Mouse (Mus musculus): ENCODE results near the gene Gm36245. TPM values are rescaled to one million over a fixed set of nuclear protein-coding genes. Genes with fewer than 3 reads are reported as not detected.
"Not testable (repeated sequence)": the region's sequence is repeated elsewhere in the genome, so short reads cannot be mapped to it uniquely, and the experiment has no call there.

Gene Gm36245
- polyA plus RNA-seq, 1 experiment from 2014 or later, result not detected

GRCm38 (mm10) chr15:77588981-77589380, 10.1 kb upstream of the Gm36245 start:
- H3K27me3 ChIP-seq (ENCODE audit: insufficient read depth, low read length), result no peaks in the 10 kb centered on the region
- ATAC-seq (replicated peaks; ENCODE audit: low FRiP score, low read depth) (no peak), DNase-seq (ENCODE audit: low spot score) (no peak)
- no peak for TF ChIP-seq CTCF (IDR thresholded peaks at IDR 0.05; ENCODE audit: low read depth)
- no peak overlapping the region for H3K9ac ChIP-seq (ENCODE audit: low read depth, low read length)
- no peaks in the 10 kb centered on the region for H3K4me1 ChIP-seq (replicated peaks; ENCODE audit: insufficient read depth, low read length)
- no peaks in the 10 kb centered on the region for H3K9me3 ChIP-seq (replicated peaks; ENCODE audit: low read length)
- no peaks in the 10 kb centered on the region for H3K36me3 ChIP-seq (ENCODE audit: insufficient read depth, low read length)
- H3K27ac ChIP-seq, result no peak overlapping the region
- no peak overlapping the region for H3K4me2 ChIP-seq (ENCODE audit: low read length)
- no peak overlapping the region for H3K4me3 ChIP-seq (replicated peaks; ENCODE audit: low read depth, low read length)

- Histone ChIP-seq H3K9ac (ENCODE audit: low read depth, low read length) (no peak overlapping the region), H3K27me3 (ENCODE audit: insufficient read depth, low read length) (no peaks in the 10 kb centered on the region), H3K4me1 (replicated peaks; ENCODE audit: insufficient read depth, low read length) (no peaks in the 10 kb centered on the region), H3K4me2 (ENCODE audit: low read length) (no peak overlapping the region), H3K4me3 (replicated peaks; ENCODE audit: low read depth, low read length) (no peak overlapping the region), H3K9me3 (replicated peaks; ENCODE audit: low read length) (no peaks in the 10 kb centered on the region), H3K27ac (no peak overlapping the region), H3K36me3 (ENCODE audit: insufficient read depth, low read length) (no peaks in the 10 kb centered on the region)
- peak; percentile 54 for DNase-seq (ENCODE audit: low spot score)
- no peak for TF ChIP-seq CTCF (IDR thresholded peaks at IDR 0.05; ENCODE audit: low read depth)
- ATAC-seq (replicated peaks; ENCODE audit: low FRiP score, low read depth), result peak; percentile 49; the same call in 1 of the 2 replicates
- WGBS, result 62% methylated on average over 2 of the region's 2 CpGs
These were observed 8.2 kb upstream of the Gm36245 start for GRCm38 (mm10) chr15:77590881-77591280.

DNA sequence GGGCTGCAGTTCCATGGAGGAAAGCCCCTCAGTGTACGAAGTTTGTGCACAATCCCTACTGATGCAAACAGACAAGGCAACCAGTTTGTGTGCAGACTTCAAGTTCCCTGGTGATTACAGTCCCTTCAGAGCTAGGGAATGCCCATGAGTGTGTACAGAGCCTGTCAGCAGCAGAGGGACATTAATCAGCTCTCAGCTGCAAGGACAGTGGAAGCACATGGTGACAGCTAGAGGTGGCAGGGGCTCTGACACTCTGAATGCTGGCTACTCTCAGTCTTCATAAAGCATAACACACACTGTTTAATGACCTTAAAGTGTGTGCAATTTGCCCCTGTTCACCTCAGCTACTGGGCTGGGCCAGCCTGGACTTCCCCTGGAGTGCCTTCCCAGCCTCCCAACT, 5.5 kb upstream of the Gm36245 start:
- no peak for TF ChIP-seq CTCF (IDR thresholded peaks at IDR 0.05; ENCODE audit: low read depth)
- H3K27ac ChIP-seq, result no peak overlapping the region
- no peak overlapping the region for H3K4me3 ChIP-seq (replicated peaks; ENCODE audit: low read depth, low read length)
- WGBS, result 74% methylated on average over 1 of the region's 1 CpGs
- DNase-seq (ENCODE audit: low spot score) (no peak), ATAC-seq (replicated peaks; ENCODE audit: low FRiP score, low read depth) (no peak)
- H3K9me3 ChIP-seq (replicated peaks; ENCODE audit: low read length), result no peaks in the 10 kb centered on the region
- H3K4me2 ChIP-seq (ENCODE audit: low read length), result no peak overlapping the region
- H3K27me3 ChIP-seq (ENCODE audit: insufficient read depth, low read length), result no peaks in the 10 kb centered on the region
- H3K4me1 ChIP-seq (replicated peaks; ENCODE audit: insufficient read depth, low read length), result no peaks in the 10 kb centered on the region
- H3K36me3 ChIP-seq (ENCODE audit: insufficient read depth, low read length), result no peaks in the 10 kb centered on the region
- no peak overlapping the region for H3K9ac ChIP-seq (ENCODE audit: low read depth, low read length)

GRCm38 (mm10) chr15:77595961-77596360, 3.1 kb upstream of the Gm36245 start, which contains the start of gene Apol10b:
TSS of gene Apol10b (minus strand) at chr15:77596125.
- no peak within 1 kb of the TSS for H3K4me2 ChIP-seq (ENCODE audit: low read length)
- no peaks in the 10 kb centered on the region for H3K27me3 ChIP-seq (ENCODE audit: insufficient read depth, low read length)
- no peaks in the 10 kb centered on the region for H3K36me3 ChIP-seq (ENCODE audit: insufficient read depth, low read length)
- no peaks in the 10 kb centered on the region for H3K4me1 ChIP-seq (replicated peaks; ENCODE audit: insufficient read depth, low read length)
- H3K4me3 ChIP-seq (replicated peaks; ENCODE audit: low read depth, low read length), result no peak within 1 kb of the TSS
- DNase-seq (ENCODE audit: low spot score), result no peak
- no peak within 1 kb of the TSS for H3K9ac ChIP-seq (ENCODE audit: low read depth, low read length)
- WGBS, result 58% methylated on average over 5 of the region's 5 CpGs
- H3K27ac ChIP-seq, result no peak within 1 kb of the TSS
- no peak for ATAC-seq (replicated peaks; ENCODE audit: low FRiP score, low read depth)
- no peak for TF ChIP-seq CTCF (IDR thresholded peaks at IDR 0.05; ENCODE audit: low read depth)
- H3K9me3 ChIP-seq (replicated peaks; ENCODE audit: low read length), result no peaks in the 10 kb centered on the region

DNA sequence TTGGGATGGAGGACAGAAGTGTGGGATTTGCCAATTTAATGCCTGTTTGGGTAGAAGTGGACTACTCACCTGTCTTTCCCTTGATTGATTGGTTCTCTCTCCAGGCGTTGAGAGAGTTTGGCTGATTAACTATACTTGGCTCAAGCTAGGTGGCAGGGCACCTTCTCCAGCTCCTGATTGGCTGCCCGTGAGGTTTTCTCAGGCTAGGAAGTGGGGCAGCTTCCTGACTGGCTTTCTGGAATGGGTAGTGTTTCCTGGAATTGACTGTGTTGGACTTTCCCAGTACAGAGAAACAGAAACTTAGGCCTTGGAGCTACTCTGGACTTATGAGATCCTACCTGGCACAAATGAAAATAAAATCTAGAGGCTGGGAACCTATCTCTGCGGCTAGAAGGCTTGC, 629 bp upstream of the Gm36245 start:
- ATAC-seq (replicated peaks; ENCODE audit: low FRiP score, low read depth) (no peak), DNase-seq (ENCODE audit: low spot score) (peak; percentile 13)
- Histone ChIP-seq H3K9me3 (replicated peaks; ENCODE audit: low read length) (no peaks in the 10 kb centered on the region), H3K4me1 (replicated peaks; ENCODE audit: insufficient read depth, low read length) (no peaks in the 10 kb centered on the region), H3K4me3 (replicated peaks; ENCODE audit: low read depth, low read length) (no peak overlapping the region), H3K9ac (ENCODE audit: low read depth, low read length) (no peak overlapping the region), H3K36me3 (ENCODE audit: insufficient read depth, low read length) (no peaks in the 10 kb centered on the region), H3K27ac (no peak overlapping the region), H3K4me2 (ENCODE audit: low read length) (no peak overlapping the region), H3K27me3 (ENCODE audit: insufficient read depth, low read length) (no peaks in the 10 kb centered on the region)
- WGBS, result 54% methylated on average over 3 of the region's 3 CpGs
- no peak for TF ChIP-seq CTCF (IDR thresholded peaks at IDR 0.05; ENCODE audit: low read depth)

DNA sequence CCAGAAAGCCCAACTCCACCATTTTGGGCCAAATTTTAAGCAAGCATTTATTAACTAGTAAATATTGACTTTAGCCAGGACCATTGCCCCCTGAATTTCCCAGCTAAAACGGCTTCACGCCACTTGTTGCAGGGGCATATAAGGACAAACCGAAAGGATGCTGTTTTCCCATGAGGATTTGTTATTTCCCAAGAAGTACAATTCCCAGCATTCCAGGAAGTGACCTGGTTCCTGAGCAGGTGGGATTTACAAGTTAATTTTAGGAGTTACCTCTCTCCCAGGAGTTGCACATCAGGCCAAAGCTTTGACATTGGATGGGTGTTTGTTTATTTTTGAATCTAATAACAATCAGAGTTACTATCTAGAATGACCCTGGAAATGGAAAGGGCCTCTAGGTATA, 7.0 kb downstream of the Gm36245 start:
- H3K36me3 ChIP-seq (ENCODE audit: insufficient read depth, low read length), result no peaks in the 10 kb centered on the region
- H3K27me3 ChIP-seq (ENCODE audit: insufficient read depth, low read length), result no peaks in the 10 kb centered on the region
- H3K27ac ChIP-seq, result no peak overlapping the region
- DNase-seq (ENCODE audit: low spot score) (no peak), ATAC-seq (replicated peaks; ENCODE audit: low FRiP score, low read depth) (no peak)
- no peak overlapping the region for H3K4me3 ChIP-seq (replicated peaks; ENCODE audit: low read depth, low read length)
- no peak overlapping the region for H3K4me2 ChIP-seq (ENCODE audit: low read length)
- TF ChIP-seq CTCF (IDR thresholded peaks at IDR 0.05; ENCODE audit: low read depth), result no peak
- H3K9ac ChIP-seq (ENCODE audit: low read depth, low read length), result no peak overlapping the region
- H3K4me1 ChIP-seq (replicated peaks; ENCODE audit: insufficient read depth, low read length), result no peaks in the 10 kb centered on the region
- WGBS, result 90% methylated on average over 3 of the region's 3 CpGs
- H3K9me3 ChIP-seq (replicated peaks; ENCODE audit: low read length), result no peaks in the 10 kb centered on the region

DNA sequence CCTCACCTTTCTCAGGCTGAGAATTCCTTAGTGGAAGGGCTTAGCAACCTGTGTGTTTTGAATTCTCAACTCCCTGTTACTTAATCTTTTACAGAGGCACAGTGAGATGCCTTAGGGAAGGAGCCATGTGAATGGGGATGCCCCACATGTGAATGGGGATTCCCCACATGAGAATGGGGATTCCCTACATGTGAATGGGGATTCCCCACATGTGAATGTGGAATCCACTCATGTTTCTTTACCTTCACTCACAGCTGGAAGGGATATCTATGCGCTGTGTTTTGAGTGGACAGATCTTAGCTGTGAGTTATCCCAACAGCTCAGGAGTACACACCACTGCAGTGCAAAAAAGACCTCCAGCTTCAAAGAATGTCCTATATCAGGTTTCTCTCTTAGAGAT, 25.7 kb downstream of the Gm36245 start:
- Histone ChIP-seq H3K9ac (ENCODE audit: low read depth, low read length) (no peak overlapping the region), H3K36me3 (ENCODE audit: insufficient read depth, low read length) (no peaks in the 10 kb centered on the region), H3K27me3 (ENCODE audit: insufficient read depth, low read length) (no peaks in the 10 kb centered on the region), H3K4me1 (replicated peaks; ENCODE audit: insufficient read depth, low read length) (no peaks in the 10 kb centered on the region), H3K27ac (no peak overlapping the region), H3K9me3 (replicated peaks; ENCODE audit: low read length) (no peaks in the 10 kb centered on the region), H3K4me3 (replicated peaks; ENCODE audit: low read depth, low read length) (no peak overlapping the region), H3K4me2 (ENCODE audit: low read length) (no peak overlapping the region)
- DNase-seq (ENCODE audit: low spot score), result no peak
- 74% methylated on average over 1 of the region's 1 CpGs for WGBS
- TF ChIP-seq CTCF (IDR thresholded peaks at IDR 0.05; ENCODE audit: low read depth), result no peak
- no peak for ATAC-seq (replicated peaks; ENCODE audit: low FRiP score, low read depth)

DNA sequence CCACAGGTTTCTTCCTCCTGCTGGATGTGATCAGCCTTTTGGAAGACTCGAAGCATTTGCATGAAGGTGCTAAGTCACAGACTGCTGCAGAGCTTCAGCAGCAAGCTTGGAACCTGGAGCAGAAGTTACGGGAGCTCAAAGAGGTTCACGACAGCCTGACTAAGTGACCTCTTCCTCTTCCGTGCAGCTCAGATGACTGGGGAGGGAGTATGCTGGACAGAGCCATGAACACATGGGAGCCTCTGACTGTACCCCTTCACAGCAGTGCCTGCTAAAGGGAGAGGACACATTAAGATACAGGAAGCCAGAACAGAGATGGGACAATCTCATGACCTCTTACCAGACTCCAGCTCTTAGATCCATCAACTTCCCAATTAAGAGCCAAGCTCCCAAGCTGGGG, 27.4 kb downstream of the Gm36245 start:
- ATAC-seq (replicated peaks; ENCODE audit: low FRiP score, low read depth); H3K27ac ChIP-seq; H3K27me3 ChIP-seq (ENCODE audit: insufficient read depth, low read length); H3K4me2 ChIP-seq (ENCODE audit: low read length); H3K9ac ChIP-seq (ENCODE audit: low read depth, low read length); H3K4me1 ChIP-seq (replicated peaks; ENCODE audit: insufficient read depth, low read length); DNase-seq (ENCODE audit: low spot score); H3K9me3 ChIP-seq (replicated peaks; ENCODE audit: low read length); H3K4me3 ChIP-seq (replicated peaks; ENCODE audit: low read depth, low read length); H3K36me3 ChIP-seq (ENCODE audit: insufficient read depth, low read length): not testable (repeated sequence)
- WGBS, result 58% methylated on average over 4 of the region's 4 CpGs

Data from kidney, postnatal 0 days (tissue).